Mouse (Mus musculus) G1E (cell line): ENCODE measurements at regions not wholly inside any gene's neighbourhood (a gene's known extent, or its start where the extent isn't known, plus 50 kb on each side); places are given as distances from the start of the nearest gene placed in this dataset.

Source experiments
- CTCF ChIP-seq: IDR thresholded peaks from 2 replicates; pipeline ENCODE4 v1.5.1; 2012; ENCODE audit warnings: low read depth, low read length, inconsistent platforms, mixed read lengths
- GATA1 ChIP-seq: IDR thresholded peaks from 2 replicates; pipeline ENCODE4 v1.6.1; 2012; ENCODE audit warnings: borderline replicate concordance, low read length, inconsistent platforms, mixed read lengths
- POLR2AphosphoS5 ChIP-seq: IDR thresholded peaks from 2 replicates; pipeline ENCODE4 v1.6.1; 2012; ENCODE audit warnings: low read depth, low read length, inconsistent platforms; ENCODE audit not compliant: insufficient replicate concordance

DNA sequence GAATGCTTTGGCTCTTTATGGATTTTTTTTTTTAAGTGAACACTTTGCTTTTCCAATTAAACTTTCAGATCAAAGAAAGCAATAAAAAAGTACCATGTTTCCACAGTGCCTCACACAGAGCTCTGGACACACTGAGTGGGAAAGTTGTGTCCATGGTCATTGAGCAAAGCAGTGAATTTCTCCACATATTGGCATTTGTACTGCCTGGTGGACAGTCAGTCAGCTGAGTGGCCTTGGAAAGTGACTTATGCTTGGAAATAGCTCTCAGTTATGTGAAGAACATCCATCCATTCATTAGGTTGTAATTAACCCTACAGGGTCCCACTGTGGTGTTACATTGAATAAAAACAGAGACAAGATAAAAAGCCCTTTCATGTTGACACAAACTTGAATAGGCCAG is 373.8 kb upstream of the Arid1b start:
- TF ChIP-seq CTCF = no peak
- TF ChIP-seq POLR2AphosphoS5 = no peak
- no peak for TF ChIP-seq GATA1
